Mouse (Mus musculus) spleen, adult 2 months (tissue): Measurements from ENCODE around the gene Nectin1. TPM values are rescaled to one million over a fixed set of nuclear protein-coding genes. Genes with fewer than 3 reads are reported as not detected.

Source experiments
- DNase-seq, 2 experiments: peaks; one replicate each; pipeline versions ENCODE4 v3.0.0 to v3.0.0-alpha.2; 2012 to 2021; ENCODE audit warnings: low spot score in 2 of 2, low read depth in 1 of 2
- H3K27ac ChIP-seq: fragments of 200-500 bp; 2 replicates; pipeline ENCODE4 v1.5.1; 2012; ENCODE audit warnings: low read length, inconsistent platforms; ENCODE audit not compliant: insufficient read depth
- H3K27me3 ChIP-seq: fragments of 200-500 bp; 2 replicates; pipeline ENCODE4 v1.6.1; 2012; ENCODE audit warnings: mild to moderate bottlenecking, moderate library complexity, low read length, inconsistent platforms; ENCODE audit not compliant: control insufficient read depth, insufficient read depth
- H3K36me3 ChIP-seq: fragments of 200-500 bp; 2 replicates; pipeline ENCODE4 v1.6.1; 2012; ENCODE audit warnings: mild to moderate bottlenecking, low read length, inconsistent platforms; ENCODE audit not compliant: control insufficient read depth, insufficient read depth
- H3K4me1 ChIP-seq: fragments of 200-500 bp; 2 replicates; pipeline ENCODE4 v1.6.1; 2011; ENCODE audit warnings: inconsistent platforms; ENCODE audit not compliant: control insufficient read depth, insufficient read depth, insufficient read length
- H3K4me3 ChIP-seq: fragments of 200-500 bp; 2 replicates; pipeline ENCODE4 v1.5.1; 2011; ENCODE audit warnings: mild to moderate bottlenecking, inconsistent platforms; ENCODE audit not compliant: insufficient read depth, insufficient read length; ENCODE audit errors: extremely low read depth
- CTCF ChIP-seq: fragments of 200-500 bp; IDR thresholded peaks from 2 replicates; pipeline ENCODE4 v1.5.1; 2011; ENCODE audit warnings: mild to moderate bottlenecking, inconsistent platforms; ENCODE audit not compliant: insufficient read depth, insufficient read length, insufficient replicate concordance; ENCODE audit errors: extremely low read depth
- POLR2A ChIP-seq: fragments of 200-500 bp; IDR thresholded peaks from 2 replicates; pipeline ENCODE4 v1.6.1; 2011; ENCODE audit warnings: low read depth, low read length, inconsistent platforms
- WGBS: fragments of 180-500 bp; shearing (Covaris S2); methylation state at CpG from one replicate; pipeline ENCODE4 v1.1.7; 2018; 5-methylcytosine and 5-hydroxymethylcytosine counted together
- polyA plus RNA-seq: library from polyadenylated mRNA; depleted of rRNA; stranded (reverse); fragments of >200 nt; gene quantifications from 2 replicates; pipeline ENCODE4 v1.2.3, GENCODE M21; 2012

Gene Nectin1
- polyA plus RNA-seq, 1 experiment, result 5.1 TPM

DNA sequence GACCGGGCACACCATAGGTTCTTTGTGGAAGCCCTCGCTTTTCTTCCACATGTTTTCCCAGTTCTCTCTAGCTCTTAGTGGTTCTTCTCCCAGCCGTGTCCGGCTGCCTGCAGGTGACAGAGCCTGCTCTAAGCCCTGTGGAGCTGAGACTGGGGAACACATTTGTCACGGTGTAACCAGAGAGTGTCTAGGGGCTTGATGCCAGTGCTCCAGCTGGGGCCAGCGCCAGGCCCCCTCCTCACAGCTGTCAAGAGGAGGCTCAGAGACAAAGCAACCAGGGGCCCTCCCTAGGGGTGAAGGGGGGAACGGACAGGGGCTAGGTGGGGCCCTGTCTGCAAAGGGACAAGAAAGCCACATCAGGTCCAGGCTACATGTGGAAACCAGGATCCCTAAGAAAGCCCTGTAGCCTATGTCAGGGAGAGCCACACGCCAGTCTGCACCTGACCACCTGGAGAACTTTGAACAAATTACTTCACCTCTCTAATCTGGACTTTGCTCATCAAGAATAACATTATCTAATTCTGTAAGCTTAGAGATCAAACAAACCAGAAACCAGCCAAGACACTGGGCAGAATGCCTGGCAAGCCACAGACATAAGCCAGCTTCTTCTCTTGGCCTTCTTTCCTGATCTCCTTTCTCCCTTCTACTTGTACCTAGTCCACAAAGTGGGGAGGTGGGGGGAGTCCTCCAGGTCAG, 82.9 kb downstream of the Nectin1 start:
- H3K36me3 ChIP-seq, result no peaks in the 10 kb centered on the region
- no peak overlapping the region for H3K4me3 ChIP-seq
- no peaks in the 10 kb centered on the region for H3K4me1 ChIP-seq
- no peak overlapping the region for H3K27ac ChIP-seq
- DNase-seq, result no peak
- WGBS, result 78% methylated on average over 8 of the region's 8 CpGs
- no peaks in the 10 kb centered on the region for H3K27me3 ChIP-seq
- no peak for TF ChIP-seq CTCF
- TF ChIP-seq POLR2A, result no peak

DNA sequence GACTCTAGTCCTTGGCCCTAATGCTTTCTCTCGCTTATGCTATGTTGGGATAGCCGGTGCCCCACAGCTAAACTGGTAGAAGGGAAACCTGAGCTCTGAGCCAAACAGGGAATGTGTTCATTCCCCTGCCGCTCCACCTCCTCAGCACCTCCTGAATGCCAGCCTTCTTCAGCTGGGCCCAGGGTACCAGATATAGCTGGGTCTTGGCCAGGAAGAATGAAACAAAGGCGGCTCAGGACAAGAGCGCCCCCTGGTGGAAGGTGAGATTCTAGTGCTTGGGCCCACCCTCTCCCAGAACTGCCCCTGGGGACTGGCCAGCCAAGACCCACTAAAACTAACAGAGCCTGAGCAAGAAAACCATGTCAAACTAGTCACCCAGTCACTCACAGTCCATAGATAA, 83.8 kb downstream of the Nectin1 start:
- H3K27me3 ChIP-seq, result no peaks in the 10 kb centered on the region
- no peak overlapping the region for H3K27ac ChIP-seq
- peak; percentile 2 to 31 for DNase-seq

DNA sequence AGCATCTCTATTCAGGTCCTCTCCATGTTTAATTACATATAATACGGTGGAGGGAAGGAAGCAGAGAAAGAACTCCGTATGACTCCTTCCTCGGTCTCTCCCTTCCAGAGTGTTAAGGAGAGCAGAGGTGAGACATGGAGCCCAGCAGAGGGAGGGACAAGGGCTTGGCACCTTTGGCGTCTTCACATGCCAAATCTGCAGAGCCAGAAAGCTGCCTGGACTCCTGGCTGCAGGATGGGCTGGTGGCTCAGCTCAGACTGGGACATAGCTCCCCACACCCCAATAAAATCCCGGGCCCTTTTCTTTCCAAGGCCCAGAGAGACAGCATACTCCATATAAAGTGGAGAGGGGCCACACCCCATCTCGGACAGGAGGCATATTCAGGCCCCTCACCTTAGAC, 85.2 kb downstream of the Nectin1 start:
- Histone ChIP-seq H3K27ac (no peak overlapping the region), H3K4me1 (no peaks in the 10 kb centered on the region), H3K4me3 (no peak overlapping the region), H3K36me3 (no peaks in the 10 kb centered on the region), H3K27me3 (no peaks in the 10 kb centered on the region)
- TF ChIP-seq CTCF (no peak), POLR2A (no peak)
- 64% methylated on average over 6 of the region's 6 CpGs for WGBS
- no peak for DNase-seq

More for the DNA sequence above, 83.8 kb downstream of the Nectin1 start:
- no peaks in the 10 kb centered on the region for H3K4me1 ChIP-seq
- no peaks in the 10 kb centered on the region for H3K36me3 ChIP-seq
- no peak for TF ChIP-seq POLR2A
- TF ChIP-seq CTCF, result peak; percentile 62; the same call in 1 of the 2 replicates
- no peak overlapping the region for H3K4me3 ChIP-seq
- 54% methylated on average over 5 of the region's 5 CpGs for WGBS

DNA sequence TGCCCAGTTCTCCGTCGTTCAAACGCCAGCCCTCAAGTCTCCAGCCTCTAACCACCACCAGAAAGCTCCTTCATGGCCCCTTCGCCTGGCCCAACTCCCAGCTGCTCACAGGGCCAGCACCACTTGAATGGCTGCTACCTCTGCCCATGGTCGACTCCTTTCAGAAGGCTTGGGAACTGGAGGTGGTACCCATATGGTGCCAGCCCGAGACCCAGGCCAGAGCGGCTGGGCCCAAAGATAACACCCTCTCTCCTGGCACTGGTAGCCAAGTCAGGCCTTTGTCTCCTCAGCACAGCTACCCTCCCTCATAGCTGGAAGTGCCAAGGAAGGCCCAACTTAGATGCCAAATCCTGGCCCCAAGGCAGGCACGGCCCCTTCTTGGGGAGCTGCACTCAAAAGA, 89.4 kb downstream of the Nectin1 start:
- no peaks in the 10 kb centered on the region for H3K4me1 ChIP-seq
- DNase-seq, result no peak
- H3K27me3 ChIP-seq, result no peaks in the 10 kb centered on the region
- 88% methylated on average over 8 of the region's 8 CpGs for WGBS
- H3K27ac ChIP-seq, result no peak overlapping the region
- H3K4me3 ChIP-seq, result no peak overlapping the region
- H3K36me3 ChIP-seq, result no peaks in the 10 kb centered on the region
- TF ChIP-seq CTCF, result no peak

DNA sequence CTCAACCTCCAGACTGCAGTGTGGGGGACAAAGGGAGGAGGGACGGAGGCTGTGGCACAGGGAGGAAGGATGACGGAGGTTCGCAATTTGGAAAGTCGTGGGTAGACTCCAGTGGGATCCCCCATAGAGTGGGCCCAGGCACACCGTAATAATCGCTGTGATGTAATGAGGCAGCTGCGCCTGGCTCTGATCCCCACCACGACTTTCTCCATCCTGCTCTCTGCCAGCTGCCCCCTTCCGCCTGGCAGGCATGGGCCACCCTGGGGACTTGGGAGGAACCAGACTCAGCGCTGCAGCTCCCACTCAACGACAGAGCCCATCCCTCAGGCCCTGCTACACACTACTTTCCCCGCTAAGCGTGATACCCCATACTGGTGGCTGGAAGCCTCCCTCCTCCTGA, 90.5 kb downstream of the Nectin1 start:
- no peaks in the 10 kb centered on the region for H3K4me1 ChIP-seq
- no peak for DNase-seq
- H3K27ac ChIP-seq, result no peak overlapping the region
- H3K4me3 ChIP-seq, result no peak overlapping the region
- TF ChIP-seq POLR2A (no peak), CTCF (no peak)
- H3K36me3 ChIP-seq, result no peaks in the 10 kb centered on the region
- 91% methylated on average over 13 of the region's 13 CpGs for WGBS
- H3K27me3 ChIP-seq, result no peaks in the 10 kb centered on the region

DNA sequence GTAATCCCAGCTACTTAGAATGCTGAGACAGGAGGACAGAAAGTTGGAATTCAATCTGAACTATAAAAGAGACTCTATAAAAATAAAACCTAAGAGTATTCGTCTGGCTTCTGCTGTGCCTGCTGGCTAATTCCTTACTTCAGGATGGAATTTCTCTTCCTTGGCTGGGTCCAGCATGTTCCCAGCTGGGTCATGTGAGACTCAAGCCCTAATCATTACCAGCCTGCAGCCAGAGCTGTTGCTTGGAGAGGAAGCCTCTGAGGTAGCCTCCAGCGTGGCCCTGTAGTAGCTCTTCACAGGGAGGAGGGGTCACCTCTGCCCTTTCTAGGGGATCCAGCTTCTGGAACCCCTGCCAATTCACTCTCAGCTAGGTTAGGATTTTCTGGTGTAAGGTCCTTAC, 94.8 kb downstream of the Nectin1 start:
- Histone ChIP-seq H3K4me3 (no peak overlapping the region), H3K27ac (no peak overlapping the region), H3K4me1 (no peaks in the 10 kb centered on the region), H3K27me3 (no peaks in the 10 kb centered on the region), H3K36me3 (no peaks in the 10 kb centered on the region)
- 86% methylated on average over 2 of the region's 2 CpGs for WGBS
- no peak for DNase-seq
- no peak for TF ChIP-seq CTCF
- no peak for TF ChIP-seq POLR2A

DNA sequence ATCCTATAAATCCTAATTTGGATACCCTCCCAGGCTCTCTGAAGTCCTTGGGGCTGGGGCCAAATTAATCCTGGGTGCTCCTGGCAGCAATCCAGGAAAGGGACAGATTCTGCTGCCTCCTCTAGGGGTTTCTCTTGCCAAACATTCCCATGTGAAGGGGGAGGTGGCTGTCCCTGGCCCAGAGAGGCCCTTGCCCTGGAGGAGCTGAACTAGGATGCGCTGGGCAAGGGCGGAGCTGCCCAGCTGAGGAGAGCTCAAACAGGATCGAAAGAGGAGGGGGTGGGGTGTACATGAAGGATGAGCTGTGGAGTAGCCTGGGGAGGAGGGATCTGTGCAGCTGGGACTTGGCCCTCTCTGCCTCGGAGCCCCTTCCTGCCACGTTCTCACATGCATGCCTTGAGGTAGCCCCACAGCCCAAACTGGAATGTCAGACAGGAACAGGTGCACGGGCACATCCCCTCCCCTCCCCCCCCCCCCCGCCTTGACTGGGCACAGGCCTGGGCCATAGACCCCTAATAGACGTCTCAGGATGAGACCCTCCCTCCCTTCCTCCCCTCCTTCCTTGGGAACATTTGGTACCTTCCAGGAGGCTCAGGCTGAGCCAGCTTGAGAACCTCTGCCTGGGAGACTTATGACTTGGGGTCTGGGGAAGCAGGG, 99.3 kb downstream of the Nectin1 start:
- Histone ChIP-seq H3K27ac (no peak overlapping the region), H3K27me3 (peaks cover 5% of the 10 kb centered on the region; the same call in 1 of the 2 replicates), H3K4me1 (no peaks in the 10 kb centered on the region), H3K4me3 (no peak overlapping the region), H3K36me3 (no peaks in the 10 kb centered on the region)
- WGBS, result 25% methylated on average over 7 of the region's 8 CpGs
- no peak for DNase-seq
- no peak for TF ChIP-seq CTCF
- TF ChIP-seq POLR2A, result no peak
